Mouse (Mus musculus): ENCODE results near the gene Gm42906. TPM values are rescaled to one million over a fixed set of nuclear protein-coding genes. Genes with fewer than 3 reads are reported as not detected.

Gm42906 gene
- polyA plus RNA-seq, 1 experiment from 2014 or later, result not detected

- WGBS, result 96% methylated on average over 8 of the region's 8 CpGs
- Histone ChIP-seq H3K4me3 (ENCODE audit: low read depth, low read length) (no peak overlapping the region), H3K4me1 (ENCODE audit: control insufficient read depth, insufficient read depth, low read length) (no peaks in the 10 kb centered on the region), H3K9me3 (ENCODE audit: control insufficient read depth, low read length) (no peaks in the 10 kb centered on the region), H3K36me3 (ENCODE audit: control insufficient read depth, insufficient read depth, low read length) (no peaks in the 10 kb centered on the region), H3K4me2 (ENCODE audit: low read depth, severe bottlenecking) (no peak overlapping the region), H3K9ac (ENCODE audit: low read length) (no peak overlapping the region), H3K27ac (replicated peaks; ENCODE audit: low read depth, low read length) (no peak overlapping the region), H3K27me3 (ENCODE audit: control insufficient read depth, insufficient read depth, low read length) (no peaks in the 10 kb centered on the region)
- DNase-seq (ENCODE audit: low spot score) (no peak), ATAC-seq (ENCODE audit: insufficient number of reproducible peaks, low FRiP score, low TSS enrichment, low read depth) (no peak)
Measured at GRCm38 (mm10) chr5:151181288-151181687, 246.7 kb downstream of the Gm42906 start.

- H3K36me3 ChIP-seq (ENCODE audit: control insufficient read depth, insufficient read depth, low read length), result no peaks in the 10 kb centered on the region
- DNase-seq (ENCODE audit: low spot score), result no peak
Measured at GRCm38 (mm10) chr5:151180176-151180785, 247.7 kb downstream of the Gm42906 start.

GRCm38 (mm10) chr5:151177171-151177570 is 250.8 kb downstream of the Gm42906 start:
- Histone ChIP-seq H3K27ac (replicated peaks; ENCODE audit: low read depth, low read length) (no peak overlapping the region), H3K9ac (ENCODE audit: low read length) (no peak overlapping the region), H3K4me3 (ENCODE audit: low read depth, low read length) (no peak overlapping the region), H3K4me1 (ENCODE audit: control insufficient read depth, insufficient read depth, low read length) (no peaks in the 10 kb centered on the region; the same call in 1 of the 2 replicates), H3K27me3 (ENCODE audit: control insufficient read depth, insufficient read depth, low read length) (no peaks in the 10 kb centered on the region), H3K9me3 (ENCODE audit: control insufficient read depth, low read length) (no peaks in the 10 kb centered on the region), H3K36me3 (ENCODE audit: control insufficient read depth, insufficient read depth, low read length) (no peaks in the 10 kb centered on the region), H3K4me2 (ENCODE audit: low read depth, severe bottlenecking) (no peak overlapping the region)
- no peak for DNase-seq (ENCODE audit: low spot score)
- no peak for ATAC-seq (ENCODE audit: insufficient number of reproducible peaks, low FRiP score, low TSS enrichment, low read depth)
- WGBS, result 88% methylated on average over 3 of the region's 3 CpGs

More at GRCm38 (mm10) chr5:151180176-151180785, 247.7 kb downstream of the Gm42906 start:
- no peak for ATAC-seq (ENCODE audit: insufficient number of reproducible peaks, low FRiP score, low TSS enrichment, low read depth)
- Histone ChIP-seq H3K27me3 (ENCODE audit: control insufficient read depth, insufficient read depth, low read length) (no peaks in the 10 kb centered on the region), H3K9ac (ENCODE audit: low read length) (no peak overlapping the region), H3K27ac (replicated peaks; ENCODE audit: low read depth, low read length) (no peak overlapping the region), H3K4me2 (ENCODE audit: low read depth, severe bottlenecking) (no peak overlapping the region), H3K9me3 (ENCODE audit: control insufficient read depth, low read length) (no peaks in the 10 kb centered on the region), H3K4me1 (ENCODE audit: control insufficient read depth, insufficient read depth, low read length) (no peaks in the 10 kb centered on the region), H3K4me3 (ENCODE audit: low read depth, low read length) (no peak overlapping the region)
- WGBS, result 55% methylated on average over 9 of the region's 9 CpGs

- H3K9ac ChIP-seq (ENCODE audit: low read length), result no peak overlapping the region
- H3K4me3 ChIP-seq (ENCODE audit: low read depth, low read length), result no peak overlapping the region
- no peaks in the 10 kb centered on the region for H3K27me3 ChIP-seq (ENCODE audit: control insufficient read depth, insufficient read depth, low read length)
- ATAC-seq (ENCODE audit: insufficient number of reproducible peaks, low FRiP score, low TSS enrichment, low read depth) (no peak), DNase-seq (ENCODE audit: low spot score) (no peak)
- no peak overlapping the region for H3K4me2 ChIP-seq (ENCODE audit: low read depth, severe bottlenecking)
- no peak overlapping the region for H3K27ac ChIP-seq (replicated peaks; ENCODE audit: low read depth, low read length)
- no peaks in the 10 kb centered on the region for H3K9me3 ChIP-seq (ENCODE audit: control insufficient read depth, low read length)
- WGBS, result 73% methylated on average over 4 of the region's 4 CpGs
- no peaks in the 10 kb centered on the region for H3K36me3 ChIP-seq (ENCODE audit: control insufficient read depth, insufficient read depth, low read length)
- no peaks in the 10 kb centered on the region; the same call in 1 of the 2 replicates for H3K4me1 ChIP-seq (ENCODE audit: control insufficient read depth, insufficient read depth, low read length)
Measured at GRCm38 (mm10) chr5:151175897-151176313, 252.1 kb downstream of the Gm42906 start.

GRCm38 (mm10) chr5:151174485-151175460 is 253.2 kb downstream of the Gm42906 start:
- Histone ChIP-seq H3K4me1 (ENCODE audit: control insufficient read depth, insufficient read depth, low read length) (no peaks in the 10 kb centered on the region; the same call in 1 of the 2 replicates), H3K4me2 (ENCODE audit: low read depth, severe bottlenecking) (no peak overlapping the region), H3K27ac (replicated peaks; ENCODE audit: low read depth, low read length) (peak overlapping the region; percentile 40; the same call in 1 of the 2 replicates), H3K36me3 (ENCODE audit: control insufficient read depth, insufficient read depth, low read length) (no peaks in the 10 kb centered on the region), H3K9ac (ENCODE audit: low read length) (no peak overlapping the region), H3K4me3 (ENCODE audit: low read depth, low read length) (no peak overlapping the region), H3K27me3 (ENCODE audit: control insufficient read depth, insufficient read depth, low read length) (no peaks in the 10 kb centered on the region), H3K9me3 (ENCODE audit: control insufficient read depth, low read length) (no peaks in the 10 kb centered on the region)
- ATAC-seq (ENCODE audit: insufficient number of reproducible peaks, low FRiP score, low TSS enrichment, low read depth) (no peak), DNase-seq (ENCODE audit: low spot score) (no peak)
- WGBS, result 78% methylated on average over 7 of the region's 7 CpGs

GRCm38 (mm10) chr5:151173774-151174173 is 254.2 kb downstream of the Gm42906 start:
- H3K4me2 ChIP-seq (ENCODE audit: low read depth, severe bottlenecking), result no peak overlapping the region
- H3K27ac ChIP-seq (replicated peaks; ENCODE audit: low read depth, low read length), result no peak overlapping the region
- H3K9me3 ChIP-seq (ENCODE audit: control insufficient read depth, low read length), result no peaks in the 10 kb centered on the region
- no peaks in the 10 kb centered on the region for H3K36me3 ChIP-seq (ENCODE audit: control insufficient read depth, insufficient read depth, low read length)
- H3K27me3 ChIP-seq (ENCODE audit: control insufficient read depth, insufficient read depth, low read length), result no peaks in the 10 kb centered on the region
- DNase-seq (ENCODE audit: low spot score), result no peak
- 77% methylated on average over 1 of the region's 1 CpGs for WGBS
- H3K4me3 ChIP-seq (ENCODE audit: low read depth, low read length), result no peak overlapping the region
- no peaks in the 10 kb centered on the region; the same call in 1 of the 2 replicates for H3K4me1 ChIP-seq (ENCODE audit: control insufficient read depth, insufficient read depth, low read length)
- ATAC-seq (ENCODE audit: insufficient number of reproducible peaks, low FRiP score, low TSS enrichment, low read depth), result no peak
- H3K9ac ChIP-seq (ENCODE audit: low read length), result no peak overlapping the region

- DNase-seq (ENCODE audit: low spot score) (no peak), ATAC-seq (ENCODE audit: insufficient number of reproducible peaks, low FRiP score, low TSS enrichment, low read depth) (no peak)
- Histone ChIP-seq H3K36me3 (ENCODE audit: control insufficient read depth, insufficient read depth, low read length) (no peaks in the 10 kb centered on the region), H3K27ac (replicated peaks; ENCODE audit: low read depth, low read length) (no peak overlapping the region), H3K4me1 (ENCODE audit: control insufficient read depth, insufficient read depth, low read length) (no peaks in the 10 kb centered on the region; the same call in 1 of the 2 replicates), H3K27me3 (ENCODE audit: control insufficient read depth, insufficient read depth, low read length) (no peaks in the 10 kb centered on the region), H3K9me3 (ENCODE audit: control insufficient read depth, low read length) (no peaks in the 10 kb centered on the region), H3K4me2 (ENCODE audit: low read depth, severe bottlenecking) (no peak overlapping the region), H3K4me3 (ENCODE audit: low read depth, low read length) (no peak overlapping the region), H3K9ac (ENCODE audit: low read length) (no peak overlapping the region)
- 80% methylated on average over 3 of the region's 3 CpGs for WGBS
Measured at GRCm38 (mm10) chr5:151170168-151170750, 257.7 kb downstream of the Gm42906 start.

GRCm38 (mm10) chr5:151168191-151168590 is 259.8 kb downstream of the Gm42906 start:
- no peak for ATAC-seq (ENCODE audit: insufficient number of reproducible peaks, low FRiP score, low TSS enrichment, low read depth)
- DNase-seq (ENCODE audit: low spot score), result no peak
- no peak overlapping the region for H3K4me2 ChIP-seq (ENCODE audit: low read depth, severe bottlenecking)
- no peaks in the 10 kb centered on the region for H3K9me3 ChIP-seq (ENCODE audit: control insufficient read depth, low read length)
- no peaks in the 10 kb centered on the region for H3K36me3 ChIP-seq (ENCODE audit: control insufficient read depth, insufficient read depth, low read length)
- no peak overlapping the region for H3K4me3 ChIP-seq (ENCODE audit: low read depth, low read length)
- H3K9ac ChIP-seq (ENCODE audit: low read length), result no peak overlapping the region
- H3K27ac ChIP-seq (replicated peaks; ENCODE audit: low read depth, low read length), result no peak overlapping the region
- 88% methylated on average over 3 of the region's 3 CpGs for WGBS
- H3K4me1 ChIP-seq (ENCODE audit: control insufficient read depth, insufficient read depth, low read length), result no peaks in the 10 kb centered on the region; the same call in 1 of the 2 replicates
- H3K27me3 ChIP-seq (ENCODE audit: control insufficient read depth, insufficient read depth, low read length), result no peaks in the 10 kb centered on the region
